48 mouse cellular contexts compared by ENCODE assay signal in genomic region chr1:171560262-171560661, GRCm38 (mm10). TPM values are rescaled to one million over a fixed set of nuclear protein-coding genes. Genes with fewer than 3 reads are reported as not detected.
"Had no signal": no experiment of that assay in that cellular context is flagged by ENCODE, and none has a peak within 500 bp of the region (broad histone marks: within the 10 kb centered on the region; RNA-seq: fewer than 3 reads in every experiment).

No protein-coding gene starts in this region.

- H3K9me3 ChIP-seq: heart, embryonic 10.5 days; heart, embryonic 12.5 days; heart, embryonic 13.5 days; heart, embryonic 15.5 days; hindbrain, embryonic 10.5 days; hindbrain, embryonic 12.5 days; hindbrain, embryonic 13.5 days; hindbrain, embryonic 15.5 days; intestine, embryonic 15.5 days; kidney, embryonic 15.5 days had no signal

- H3K27ac ChIP-seq: heart, embryonic 13.5 days; heart, embryonic 15.5 days; hindbrain, embryonic 10.5 days; hindbrain, embryonic 12.5 days; hindbrain, embryonic 13.5 days; hindbrain, embryonic 14.5 days; hindbrain, embryonic 15.5 days; hindbrain, postnatal 0 days; intestine, embryonic 15.5 days; kidney, embryonic 15.5 days; kidney, postnatal 0 days; layer of hippocampus, adult 2 months had no signal

- ATAC-seq: hindbrain, embryonic 16.5 days; hindbrain, postnatal 0 days; inflammation-experienced regulatory T-cells, adult 6 months; intestine, embryonic 15.5 days; intestine, embryonic 16.5 days; intestine, postnatal 0 days had no signal

- H3K4me3 ChIP-seq: heart, embryonic 10.5 days; heart, embryonic 12.5 days; heart, embryonic 13.5 days; heart, embryonic 15.5 days; hindbrain, embryonic 10.5 days; hindbrain, embryonic 12.5 days; hindbrain, embryonic 13.5 days; hindbrain, embryonic 15.5 days; intestine, embryonic 15.5 days; kidney, embryonic 15.5 days; layer of hippocampus, adult 2 months had no signal

- H3K4me1 ChIP-seq: heart, embryonic 15.5 days; hindbrain, embryonic 12.5 days; hindbrain, embryonic 13.5 days; hindbrain, embryonic 15.5 days; intestine, embryonic 15.5 days; kidney, embryonic 15.5 days had no signal

- H3K27me3 ChIP-seq: heart, embryonic 12.5 days; heart, embryonic 13.5 days; heart, embryonic 15.5 days; hindbrain, embryonic 13.5 days; hindbrain, embryonic 15.5 days; intestine, embryonic 15.5 days had no signal

- H3K36me3 ChIP-seq: heart, embryonic 10.5 days; heart, embryonic 12.5 days; heart, embryonic 13.5 days; heart, embryonic 15.5 days; hindbrain, embryonic 10.5 days; hindbrain, embryonic 12.5 days; hindbrain, embryonic 13.5 days; hindbrain, embryonic 15.5 days; intestine, embryonic 15.5 days; kidney, embryonic 15.5 days had no signal

- H3K4me2 ChIP-seq: heart, embryonic 11.5 days; heart, embryonic 12.5 days; heart, embryonic 13.5 days; heart, embryonic 15.5 days; hindbrain, embryonic 12.5 days; hindbrain, embryonic 13.5 days; hindbrain, embryonic 14.5 days; hindbrain, embryonic 15.5 days; intestine, embryonic 15.5 days; kidney, embryonic 15.5 days had no signal

- H3K9ac ChIP-seq: heart, embryonic 12.5 days; heart, embryonic 13.5 days; heart, embryonic 15.5 days; hindbrain, embryonic 12.5 days; hindbrain, embryonic 13.5 days; hindbrain, embryonic 14.5 days; hindbrain, embryonic 15.5 days; intestine, embryonic 15.5 days; kidney, embryonic 15.5 days had no signal

- DNase-seq: heart, postnatal 10 days; heart, postnatal 14 days; heart, postnatal 4 days; kidney, adult 11 months; kidney, adult 18-20 months; kidney, adult 2 months; kidney, adult 8-10 months; kidney, adult 9 months; kidney, postnatal 10 days; kidney, postnatal 14 days; kidney, postnatal 25 days; kidney, postnatal 36 days; kidney, postnatal 4 days; layer of hippocampus, adult 9-11 months; layer of hippocampus, postnatal 36 days had no signal

RNA-seq across cellular contexts. Expression of gene Cd244a, which starts 1.3 kb away (rescaled TPM):
- total RNA-seq: layer of hippocampus, adult 18-20 months; layer of hippocampus, adult 2 months; layer of hippocampus, postnatal 10 days; layer of hippocampus, postnatal 14 days; layer of hippocampus, postnatal 25 days; layer of hippocampus, postnatal 36 days had no signal
- polyA plus RNA-seq: heart, embryonic 11.5 days; heart, embryonic 12.5 days; heart, embryonic 14.5 days; hindbrain, embryonic 10.5 days; hindbrain, embryonic 11.5 days; hindbrain, embryonic 14.5 days; hindbrain, embryonic 15.5 days; hindbrain, embryonic 16.5 days; hindbrain, postnatal 0 days; kidney, embryonic 14.5 days had no signal

RNA-seq across cellular contexts. Expression of gene Itln1, which starts 25.2 kb away (rescaled TPM):
- total RNA-seq: heart, adult 8-10 months; heart, postnatal 10 days; heart, postnatal 14 days; heart, postnatal 25 days; heart, postnatal 4 days; hematopoietic stem cell, adult 5-6 weeks; hindbrain, postnatal 0 days; layer of hippocampus, adult 18-20 months; layer of hippocampus, adult 2 months; layer of hippocampus, adult 8-10 months; layer of hippocampus, postnatal 10 days; layer of hippocampus, postnatal 14 days; layer of hippocampus, postnatal 25 days; layer of hippocampus, postnatal 36 days had no signal
- polyA plus RNA-seq: heart, embryonic 10.5 days; heart, embryonic 11.5 days; heart, embryonic 12.5 days; heart, embryonic 13.5 days; heart, embryonic 14.5 days; heart, embryonic 15.5 days; heart, postnatal 0 days; hindbrain, embryonic 10.5 days; hindbrain, embryonic 11.5 days; hindbrain, embryonic 12.5 days; hindbrain, embryonic 13.5 days; hindbrain, embryonic 14.5 days; hindbrain, embryonic 15.5 days; hindbrain, embryonic 16.5 days; hindbrain, postnatal 0 days; inflammation-experienced regulatory T-cells, adult 6 months; intestine, embryonic 14.5 days; intestine, embryonic 15.5 days; kidney, adult 2 months; kidney, embryonic 14.5 days; kidney, embryonic 15.5 days; kidney, embryonic 16.5 days; kidney, postnatal 0 days had no signal

RNA-seq across cellular contexts. Expression of gene Ly9, which starts 46.9 kb away (rescaled TPM):
- total RNA-seq: layer of hippocampus, adult 2 months; layer of hippocampus, postnatal 14 days; layer of hippocampus, postnatal 36 days had no signal
- polyA plus RNA-seq: heart, embryonic 10.5 days; heart, embryonic 11.5 days; heart, embryonic 14.5 days; hindbrain, embryonic 11.5 days; hindbrain, embryonic 12.5 days; hindbrain, embryonic 14.5 days; hindbrain, postnatal 0 days; kidney, embryonic 14.5 days had no signal
